Mouse (Mus musculus): ENCODE measurements around the gene Galr2. TPM values are rescaled to one million over a fixed set of nuclear protein-coding genes. Genes with fewer than 3 reads are reported as not detected.

Gene Galr2
- polyA plus RNA-seq, 1 experiment from 2014 or later: not detected

DNA sequence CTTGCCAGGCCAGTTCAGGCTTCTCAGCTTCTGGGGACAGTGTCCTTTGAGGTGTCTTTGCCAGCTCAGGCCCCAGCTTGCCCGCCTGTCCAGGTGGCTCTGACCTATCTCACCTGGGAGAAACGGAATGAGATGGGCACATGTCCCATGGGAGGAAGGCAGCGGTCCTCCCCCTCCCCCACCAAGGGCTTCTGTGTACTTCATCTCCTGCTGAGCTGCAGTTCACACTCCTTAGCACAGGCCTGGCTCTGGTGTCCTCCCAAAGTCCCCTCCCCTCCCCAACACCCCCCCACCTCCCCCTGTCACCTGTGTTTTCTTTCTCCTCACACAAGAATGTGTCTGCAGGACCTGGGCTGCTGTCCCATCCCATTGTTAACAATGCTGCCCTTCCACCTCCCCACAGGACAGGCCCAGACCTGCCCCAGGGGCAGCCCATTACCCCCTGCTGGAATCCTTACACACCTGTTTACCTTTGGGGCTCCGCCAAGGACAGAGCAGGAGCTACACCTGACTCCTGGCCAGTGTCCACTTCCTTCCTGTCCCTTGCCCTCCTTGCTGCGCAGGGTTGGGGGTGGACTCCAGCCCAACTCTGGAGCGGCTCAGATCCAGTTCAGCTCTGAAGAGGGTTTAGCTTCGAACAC lies 46.3 kb downstream of the Galr2 start:
- Histone ChIP-seq H3K27me3 (replicated peaks; ENCODE audit: insufficient read depth, low read length) (no peaks in the 10 kb centered on the region), H3K4me2 (replicated peaks; ENCODE audit: low read depth, low read length) (no peak overlapping the region), H3K4me1 (ENCODE audit: insufficient read depth, low read depth, low read length) (0 out of 2 replicates have a peak, but pooled peaks cover 6% of the 10 kb centered on the region), H3K36me3 (ENCODE audit: insufficient read depth, low read length) (no peaks in the 10 kb centered on the region), H3K27ac (ENCODE audit: low read length) (no peak overlapping the region), H3K4me3 (ENCODE audit: low read depth, low read length) (no peak overlapping the region), H3K9ac (replicated peaks; ENCODE audit: low read depth) (no peak overlapping the region), H3K9me3 (ENCODE audit: low read length) (no peaks in the 10 kb centered on the region)
- 55% methylated on average over 7 of the region's 7 CpGs for WGBS
- DNase-seq (ENCODE audit: low spot score) (no peak), ATAC-seq (peak; percentile 36; the same call in 1 of the 2 replicates)
- TF ChIP-seq CTCF (IDR thresholded peaks at IDR 0.05) (no peak), EP300 (IDR thresholded peaks at IDR 0.05) (no peak)

DNA sequence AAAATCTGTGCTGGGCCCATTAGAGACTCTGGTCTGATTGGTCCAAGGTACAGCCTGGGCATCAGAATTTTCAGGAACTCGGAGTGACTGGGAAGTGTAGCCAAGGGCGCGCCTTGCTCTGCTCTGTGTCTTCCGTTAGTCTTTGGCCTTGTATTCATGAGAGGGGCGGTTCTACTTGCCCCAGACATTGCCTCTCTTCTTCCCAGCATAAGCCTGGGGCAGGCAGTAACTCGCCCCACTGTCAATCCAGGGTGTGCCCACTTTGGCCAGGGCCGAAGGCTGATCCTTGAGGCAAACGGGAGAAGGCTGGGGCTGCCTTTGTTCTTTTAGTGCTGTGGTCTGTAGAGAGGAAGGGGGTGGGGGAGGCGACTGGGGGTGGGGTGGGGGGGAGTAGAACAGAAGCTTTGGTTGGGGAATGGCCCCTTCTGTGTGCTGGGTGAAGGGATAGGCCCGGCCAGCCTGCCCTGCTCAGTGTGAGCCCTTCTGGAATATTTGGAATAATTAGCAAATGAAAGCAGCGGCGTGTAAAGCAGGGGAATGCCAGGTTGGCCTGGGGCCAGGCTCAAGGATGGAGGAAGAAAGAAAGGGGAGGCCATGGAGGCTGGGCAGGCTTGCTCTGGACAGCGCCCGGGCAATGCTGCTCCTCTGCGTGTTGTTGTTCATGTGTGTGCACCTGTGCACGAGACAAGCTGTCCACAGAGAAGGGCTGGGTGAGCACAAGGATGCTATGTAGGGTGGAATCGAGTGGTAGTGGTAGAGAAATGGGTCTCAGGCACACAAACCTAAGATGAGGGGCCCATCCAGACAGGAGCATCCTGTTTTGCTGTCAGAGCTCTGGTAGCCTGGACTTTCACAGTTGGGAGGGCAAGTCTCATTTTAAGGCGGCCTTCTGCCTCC lies 48.8 kb downstream of the Galr2 start:
- Histone ChIP-seq H3K27ac (ENCODE audit: low read length) (no peak overlapping the region), H3K27me3 (replicated peaks; ENCODE audit: insufficient read depth, low read length) (peaks cover 7% of the 10 kb centered on the region), H3K9ac (replicated peaks; ENCODE audit: low read depth) (no peak overlapping the region), H3K4me3 (ENCODE audit: low read depth, low read length) (no peak overlapping the region), H3K9me3 (ENCODE audit: low read length) (no peaks in the 10 kb centered on the region), H3K4me2 (replicated peaks; ENCODE audit: low read depth, low read length) (no peak overlapping the region), H3K4me1 (ENCODE audit: insufficient read depth, low read depth, low read length) (0 out of 2 replicates have a peak, but pooled peaks cover 6% of the 10 kb centered on the region), H3K36me3 (ENCODE audit: insufficient read depth, low read length) (no peaks in the 10 kb centered on the region)
- ATAC-seq (peak; percentile 31), DNase-seq (ENCODE audit: low spot score) (no peak)
- no peak for TF ChIP-seq EP300 (IDR thresholded peaks at IDR 0.05)
- 53% methylated on average over 18 of the region's 18 CpGs for WGBS

- Histone ChIP-seq H3K4me1 (ENCODE audit: insufficient read depth, low read depth, low read length) (peaks cover 11% of the 10 kb centered on the region; the same call in 1 of the 2 replicates), H3K36me3 (ENCODE audit: insufficient read depth, low read length) (no peaks in the 10 kb centered on the region), H3K4me3 (ENCODE audit: low read depth, low read length) (no peak overlapping the region), H3K27ac (ENCODE audit: low read length) (no peak overlapping the region), H3K4me2 (replicated peaks; ENCODE audit: low read depth, low read length) (no peak overlapping the region), H3K9ac (replicated peaks; ENCODE audit: low read depth) (no peak overlapping the region), H3K27me3 (replicated peaks; ENCODE audit: insufficient read depth, low read length) (peaks cover 12% of the 10 kb centered on the region), H3K9me3 (ENCODE audit: low read length) (no peaks in the 10 kb centered on the region)
- TF ChIP-seq EP300 (IDR thresholded peaks at IDR 0.05): no peak
- ATAC-seq (peak; percentile 5; the same call in 1 of the 2 replicates), DNase-seq (ENCODE audit: low spot score) (no peak)
- WGBS: 47% methylated on average over 6 of the region's 7 CpGs
Observed at GRCm38 (mm10) chr11:116330211-116330518, 49.4 kb downstream of the Galr2 start.

DNA sequence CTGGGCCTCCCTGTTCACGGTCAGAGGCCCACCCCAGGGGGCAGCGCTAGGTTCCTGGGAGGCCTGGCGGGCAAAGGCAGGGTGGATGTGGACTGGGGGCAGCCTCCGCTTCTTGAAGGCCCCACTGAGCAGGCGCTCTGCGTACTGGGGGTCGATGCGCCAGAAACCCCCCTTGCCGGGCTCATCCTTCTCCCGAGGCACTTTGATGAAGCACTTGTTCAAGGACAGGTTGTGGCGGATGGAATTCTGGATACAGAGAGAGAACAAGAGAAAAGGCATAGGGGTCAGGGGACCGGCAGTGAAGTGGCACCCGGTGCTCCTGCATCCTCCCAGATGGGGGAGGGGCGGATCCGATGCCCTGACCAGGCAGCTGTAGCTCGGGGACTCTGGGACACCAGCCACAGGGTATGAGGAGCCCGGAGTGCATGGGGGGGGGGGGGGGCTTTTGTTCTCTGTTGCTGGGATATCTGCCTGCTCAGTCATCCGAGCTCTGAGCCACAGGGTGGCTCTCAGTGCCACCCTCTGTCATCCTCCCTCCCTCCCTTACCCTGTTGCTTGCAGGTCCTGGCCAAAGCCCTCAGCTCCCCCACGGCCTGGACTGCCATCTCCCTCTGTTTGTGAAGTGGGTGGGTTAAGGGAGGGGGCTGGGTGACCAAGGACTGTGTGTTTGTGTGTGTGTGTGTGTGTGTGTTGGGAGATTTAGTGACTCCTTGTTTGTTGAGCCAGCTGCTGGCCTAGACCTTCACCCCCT lies 51.7 kb downstream of the Galr2 start:
- no peak overlapping the region for H3K27ac ChIP-seq (ENCODE audit: low read length)
- H3K36me3 ChIP-seq (ENCODE audit: insufficient read depth, low read length): no peaks in the 10 kb centered on the region
- H3K4me2 ChIP-seq (replicated peaks; ENCODE audit: low read depth, low read length): no peak overlapping the region
- no peaks in the 10 kb centered on the region for H3K9me3 ChIP-seq (ENCODE audit: low read length)
- peaks cover 16% of the 10 kb centered on the region; the same call in 1 of the 2 replicates for H3K4me1 ChIP-seq (ENCODE audit: insufficient read depth, low read depth, low read length)
- H3K4me3 ChIP-seq (ENCODE audit: low read depth, low read length): no peak overlapping the region
- no peak overlapping the region for H3K9ac ChIP-seq (replicated peaks; ENCODE audit: low read depth)
- H3K27me3 ChIP-seq (replicated peaks; ENCODE audit: insufficient read depth, low read length): peaks cover 12% of the 10 kb centered on the region
- TF ChIP-seq EP300 (IDR thresholded peaks at IDR 0.05) (no peak), CTCF (IDR thresholded peaks at IDR 0.05) (no peak)
- 49% methylated on average over 14 of the region's 19 CpGs for WGBS
- ATAC-seq (no peak), DNase-seq (ENCODE audit: low spot score) (no peak)

- Histone ChIP-seq H3K4me3 (ENCODE audit: low read depth, low read length) (no peak overlapping the region), H3K9ac (replicated peaks; ENCODE audit: low read depth) (no peak overlapping the region), H3K9me3 (ENCODE audit: low read length) (no peaks in the 10 kb centered on the region), H3K4me1 (ENCODE audit: insufficient read depth, low read depth, low read length) (peaks cover 16% of the 10 kb centered on the region; the same call in 1 of the 2 replicates), H3K4me2 (replicated peaks; ENCODE audit: low read depth, low read length) (no peak overlapping the region), H3K27me3 (replicated peaks; ENCODE audit: insufficient read depth, low read length) (peaks cover 12% of the 10 kb centered on the region), H3K27ac (ENCODE audit: low read length) (no peak overlapping the region), H3K36me3 (ENCODE audit: insufficient read depth, low read length) (no peaks in the 10 kb centered on the region)
- ATAC-seq: no peak
- WGBS: 92% methylated on average over 3 of the region's 3 CpGs
- no peak for DNase-seq (ENCODE audit: low spot score)
- TF ChIP-seq CTCF (IDR thresholded peaks at IDR 0.05) (no peak), EP300 (IDR thresholded peaks at IDR 0.05) (no peak)
Observed at GRCm38 (mm10) chr11:116332983-116333270, 52.2 kb downstream of the Galr2 start.

Other genes starting within 250 kb of the Galr2 start
- gene Unc13d, start 203.0 kb upstream of the Galr2 start, polyA plus RNA-seq (2015; fragmentation: Nextera tagmentation; extraction: Ambion mirVana): 14.9 and 25.3 TPM in 2 replicates
- 84.8 and 108 TPM in 2 replicates for gene Wbp2, start 193.9 kb upstream of the Galr2 start, polyA plus RNA-seq (2015; fragmentation: Nextera tagmentation; extraction: Ambion mirVana)
- 26.3 and 28.8 TPM in 2 replicates for gene Trim47, start 153.7 kb upstream of the Galr2 start, polyA plus RNA-seq (2015; fragmentation: Nextera tagmentation; extraction: Ambion mirVana)
- gene Trim65, start 149.8 kb upstream of the Galr2 start, polyA plus RNA-seq (2015; fragmentation: Nextera tagmentation; extraction: Ambion mirVana): 3.9 TPM in 2 replicates
- 44.1 and 45.9 TPM in 2 replicates for gene Mrpl38, start 142.1 kb upstream of the Galr2 start, polyA plus RNA-seq (2015; fragmentation: Nextera tagmentation; extraction: Ambion mirVana)
- 11.9 and 16.6 TPM in 2 replicates for gene Fbf1, start 112.8 kb upstream of the Galr2 start, polyA plus RNA-seq (2015; fragmentation: Nextera tagmentation; extraction: Ambion mirVana)
- 74.7 and 79.0 TPM in 2 replicates for gene Ten1, start 82.1 kb upstream of the Galr2 start, polyA plus RNA-seq (2015; fragmentation: Nextera tagmentation; extraction: Ambion mirVana)
- 31.7 and 33.5 TPM in 2 replicates for gene Acox1, start 81.9 kb upstream of the Galr2 start, polyA plus RNA-seq (2015; fragmentation: Nextera tagmentation; extraction: Ambion mirVana)
- 2.9 and 4.2 TPM in 2 replicates for gene Evpl, start 42.9 kb upstream of the Galr2 start, polyA plus RNA-seq (2015; fragmentation: Nextera tagmentation; extraction: Ambion mirVana)
- 43.0 and 47.4 TPM in 2 replicates for gene Srp68, start 6.7 kb upstream of the Galr2 start, polyA plus RNA-seq (2015; fragmentation: Nextera tagmentation; extraction: Ambion mirVana)
- 41.3 and 41.9 TPM in 2 replicates for gene Exoc7, start 26.3 kb downstream of the Galr2 start, polyA plus RNA-seq (2015; fragmentation: Nextera tagmentation; extraction: Ambion mirVana)
- 39.8 and 44.9 TPM in 2 replicates for gene Foxj1, start 54.5 kb downstream of the Galr2 start, polyA plus RNA-seq (2015; fragmentation: Nextera tagmentation; extraction: Ambion mirVana)
- gene Rnf157, start 132.1 kb downstream of the Galr2 start, polyA plus RNA-seq (2015; fragmentation: Nextera tagmentation; extraction: Ambion mirVana): 1.4 and 1.8 TPM in 2 replicates
- gene Ubald2, start 153.2 kb downstream of the Galr2 start, polyA plus RNA-seq (2015; fragmentation: Nextera tagmentation; extraction: Ambion mirVana): 50.4 and 56.6 TPM in 2 replicates
- gene Qrich2, start 185.3 kb downstream of the Galr2 start, polyA plus RNA-seq (2015; fragmentation: Nextera tagmentation; extraction: Ambion mirVana): 0.05 and 0.06 TPM in 2 replicates
- gene Prpsap1, start 213.3 kb downstream of the Galr2 start, polyA plus RNA-seq (2015; fragmentation: Nextera tagmentation; extraction: Ambion mirVana): 89.5 and 97.7 TPM in 2 replicates
- 38.6 and 56.3 TPM in 2 replicates for gene Sphk1, start 250.0 kb downstream of the Galr2 start, polyA plus RNA-seq (2015; fragmentation: Nextera tagmentation; extraction: Ambion mirVana)